Mouse (Mus musculus) activated CD4-positive, CD25-positive, alpha-beta regulatory T cell, adult 4 months (primary cell): ENCODE data around the gene Gm10961. TPM values are rescaled to one million over a fixed set of nuclear protein-coding genes. Genes with fewer than 3 reads are reported as not detected.

Experiments used
- ATAC-seq: one replicate; pipeline ENCODE4 v1.8.0; 2017
- polyA plus RNA-seq, 2 experiments: library from polyadenylated mRNA; unstranded; fragments of 100-300 nt; shearing (Covaris generic); gene quantifications; one replicate each; pipeline ENCODE4 v1.2.1; 2017

Gm10961 gene
- not detected for polyA plus RNA-seq

DNA sequence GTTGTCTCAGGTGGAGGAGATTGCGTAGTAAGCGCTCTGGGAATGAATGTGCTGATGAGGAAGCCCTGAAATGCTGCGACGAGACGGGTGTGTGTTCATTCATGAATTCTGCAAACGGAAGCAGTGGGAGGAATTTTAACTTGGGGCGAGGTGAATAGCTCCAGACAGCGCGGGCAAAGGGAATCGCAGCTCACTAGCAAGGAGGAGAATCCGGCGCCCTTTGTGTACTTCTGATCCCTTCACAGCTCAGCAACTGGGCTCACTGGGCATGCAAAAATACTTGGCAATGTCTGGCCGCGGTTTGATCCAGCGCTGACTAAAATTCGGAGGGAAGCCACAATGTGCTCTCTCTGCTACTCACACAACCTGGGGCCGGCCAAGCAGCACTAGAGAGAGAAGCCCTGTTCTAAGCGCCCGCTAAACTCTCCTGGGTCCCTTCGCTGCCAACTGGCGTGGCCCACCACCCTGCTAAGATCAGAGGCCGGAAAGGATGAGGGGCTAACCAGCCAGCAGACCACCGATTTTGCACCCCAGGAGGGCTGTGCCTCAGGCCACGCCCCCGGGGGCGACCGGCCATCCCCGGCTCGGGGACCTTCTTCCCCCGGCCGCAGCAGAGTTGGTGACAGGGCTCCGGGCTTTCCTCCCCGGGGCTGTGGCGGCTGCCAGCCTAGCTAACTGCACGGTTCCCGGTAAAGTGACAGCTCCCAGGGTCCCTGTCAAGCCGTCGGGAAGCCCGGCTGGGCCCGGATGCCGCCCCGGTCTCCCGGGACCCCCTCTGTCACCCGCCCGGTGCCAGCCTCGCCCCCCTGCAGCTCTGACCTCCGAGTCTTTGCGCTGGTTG is at the start of gene Gm10961:
Gm10961 (plus strand) TSS at position 641 of the 841 bp plus-strand sequence.
- peak; percentile 21 for ATAC-seq

- no peak for ATAC-seq
Observed at GRCm38 (mm10) chr3:107582130-107582874, 48.8 kb upstream of the Gm10961 start.

- no peak for ATAC-seq
Observed at GRCm38 (mm10) chr3:107582875-107583767, 48.0 kb upstream of the Gm10961 start.

DNA sequence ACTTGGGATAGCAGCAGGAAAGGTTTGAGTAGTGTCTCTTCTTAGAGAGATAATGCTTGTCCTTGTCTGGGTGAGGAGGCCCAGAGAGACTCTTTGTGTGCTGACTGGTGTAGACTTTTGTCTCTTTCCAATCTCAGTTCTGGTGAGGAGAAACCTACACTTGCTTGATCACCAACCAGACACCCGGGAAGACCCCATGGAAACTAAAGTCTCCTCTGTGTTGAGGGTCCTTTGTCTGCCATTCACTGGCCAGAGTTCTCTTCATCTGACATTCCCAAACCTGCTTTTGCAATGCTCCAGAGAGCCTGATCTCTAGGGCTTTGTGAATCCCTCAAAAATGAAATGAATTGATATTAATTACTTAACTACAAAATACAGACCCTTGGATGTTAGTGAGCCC is 47.2 kb upstream of the Gm10961 start:
- no peak for ATAC-seq

GRCm38 (mm10) chr3:107586504-107586903 is 44.6 kb upstream of the Gm10961 start:
- ATAC-seq: no peak

DNA sequence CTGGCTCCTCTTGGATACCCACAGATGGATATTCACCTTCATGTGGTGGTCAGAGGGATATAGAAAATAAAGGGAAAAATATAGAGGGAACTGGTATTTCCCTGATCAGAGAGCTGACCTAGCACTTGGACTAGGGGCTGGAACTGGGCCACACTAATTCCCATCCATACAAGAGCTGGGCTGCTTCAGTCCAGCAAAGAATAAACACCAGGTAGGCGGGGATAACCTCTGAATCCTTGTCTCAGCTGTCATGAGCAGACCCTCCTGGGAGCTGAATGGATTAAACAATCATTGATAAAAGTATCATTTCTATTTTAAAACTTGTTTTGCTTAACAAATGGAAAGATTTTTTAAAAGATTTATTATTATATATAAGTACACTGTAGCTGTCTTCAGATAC is 39.5 kb upstream of the Gm10961 start:
- ATAC-seq: no peak

DNA sequence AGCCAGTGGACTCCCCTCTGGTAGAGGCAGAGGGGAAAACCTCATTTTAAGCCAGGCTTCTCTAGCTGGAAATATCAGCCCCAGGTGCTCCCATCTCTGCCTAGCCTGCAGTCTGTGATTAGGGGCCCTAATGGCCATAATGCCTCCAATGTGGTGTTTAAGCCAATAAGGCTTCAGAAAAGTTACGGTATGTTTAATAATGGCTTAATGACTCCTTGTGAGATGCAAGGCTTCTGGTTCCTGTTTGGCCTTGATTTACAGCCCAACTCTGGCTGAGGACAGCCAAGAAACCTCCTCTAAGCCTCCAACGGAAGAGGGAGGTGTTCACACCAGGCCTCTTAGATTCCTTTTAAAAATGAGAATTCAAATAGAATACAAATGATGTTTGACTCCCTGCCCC is 37.5 kb upstream of the Gm10961 start:
- no peak for ATAC-seq

DNA sequence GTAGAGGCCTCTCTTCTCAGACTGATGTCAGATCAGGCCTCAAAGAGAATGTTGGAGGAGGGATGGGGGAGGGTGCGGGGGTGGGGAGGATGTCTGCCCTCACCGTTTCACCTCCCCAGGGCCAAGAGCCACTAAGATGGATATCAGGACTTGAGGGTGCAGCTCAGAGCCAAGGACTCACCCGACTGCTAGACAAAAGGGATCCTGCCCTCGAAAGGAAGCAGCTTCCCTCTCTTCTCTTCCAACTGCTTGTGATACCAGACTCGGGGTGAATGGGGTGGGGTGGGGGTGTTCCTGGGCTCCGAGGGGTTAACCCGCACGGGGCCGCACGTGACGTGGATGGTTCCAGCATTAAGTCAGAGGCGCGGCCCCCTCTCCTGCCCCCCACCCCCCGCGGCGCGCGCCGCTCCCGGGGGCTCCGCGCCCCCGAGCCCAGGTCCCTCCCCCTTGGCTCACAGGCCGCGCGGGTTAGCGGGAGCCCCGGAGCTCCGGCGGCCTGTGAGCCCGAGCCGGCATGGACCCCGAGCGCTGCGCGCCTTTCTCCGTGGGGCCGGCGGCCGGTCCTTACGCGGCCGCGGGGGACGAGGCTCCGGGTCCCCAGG is 36.4 kb upstream of the Gm10961 start, which contains the start of gene Alx3:
Alx3 (plus strand) TSS at position 370 of the 602 bp plus-strand sequence.
- no peak for ATAC-seq

GRCm38 (mm10) chr3:107595264-107595937 is 35.7 kb upstream of the Gm10961 start:
- no peak for ATAC-seq

DNA sequence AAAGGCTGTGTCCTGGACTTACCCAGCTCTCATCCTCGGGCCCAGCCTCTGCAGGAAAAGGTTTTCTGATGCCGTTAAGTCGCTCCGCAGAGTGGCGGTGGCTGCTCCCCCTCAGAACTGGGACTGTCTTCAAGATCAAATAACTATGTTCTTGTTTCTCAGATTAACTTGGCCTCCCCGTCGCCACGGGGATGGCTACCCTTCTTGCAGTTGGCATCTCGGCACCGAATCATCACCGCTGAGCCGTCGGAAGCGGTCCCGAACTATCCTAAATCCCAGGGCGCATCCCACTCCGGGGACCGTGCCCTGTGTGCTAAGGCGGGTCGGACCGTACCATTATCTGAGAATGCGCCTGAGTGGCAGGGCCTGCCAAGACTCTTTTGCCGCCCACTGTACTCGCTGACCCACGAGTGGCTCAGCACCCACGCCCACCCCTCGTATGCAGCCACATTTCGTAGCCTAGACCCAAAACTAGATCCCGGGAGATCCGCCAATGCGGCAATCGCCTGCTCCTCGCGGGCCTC is 35.1 kb upstream of the Gm10961 start:
- no peak for ATAC-seq

DNA sequence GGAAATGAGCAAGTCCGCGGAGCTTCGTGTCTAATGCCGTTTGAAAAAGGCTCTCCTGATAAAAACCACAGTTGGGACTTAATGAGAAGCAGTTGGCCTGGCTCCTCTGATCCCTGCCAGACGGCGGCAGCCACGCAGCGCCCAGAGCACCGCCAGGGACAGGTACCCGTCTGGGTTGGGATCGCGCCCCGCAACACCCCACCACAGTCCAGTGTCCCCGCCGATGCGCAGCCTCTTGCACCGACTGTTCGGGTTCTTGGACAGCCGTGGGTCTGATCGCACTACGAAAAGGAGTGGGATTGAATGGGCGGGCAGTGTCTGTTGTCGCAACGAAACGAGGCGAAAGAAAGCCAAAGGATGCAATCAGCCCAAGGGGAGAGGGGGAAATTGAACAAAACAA is 34.6 kb upstream of the Gm10961 start:
- no peak for ATAC-seq

DNA sequence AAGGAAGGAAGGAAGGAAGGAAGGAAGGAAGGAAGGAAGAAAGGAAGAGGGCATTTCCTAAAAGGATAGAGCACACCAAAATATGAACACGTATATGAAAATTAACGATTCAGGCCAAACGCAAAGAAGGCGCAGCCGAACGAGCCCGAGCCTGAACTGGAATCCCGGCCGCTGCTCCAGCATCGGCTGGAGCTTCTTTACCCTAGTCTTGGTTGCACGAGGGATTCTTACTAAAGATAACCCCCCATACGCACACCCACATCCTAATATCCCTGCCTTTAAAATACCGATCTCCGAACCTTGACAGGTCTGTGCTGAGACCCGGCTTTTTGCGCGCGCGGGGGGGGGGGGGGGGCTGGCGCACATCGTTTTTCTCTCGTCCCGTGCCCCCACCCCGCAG is 34.0 kb upstream of the Gm10961 start:
- no peak for ATAC-seq

DNA sequence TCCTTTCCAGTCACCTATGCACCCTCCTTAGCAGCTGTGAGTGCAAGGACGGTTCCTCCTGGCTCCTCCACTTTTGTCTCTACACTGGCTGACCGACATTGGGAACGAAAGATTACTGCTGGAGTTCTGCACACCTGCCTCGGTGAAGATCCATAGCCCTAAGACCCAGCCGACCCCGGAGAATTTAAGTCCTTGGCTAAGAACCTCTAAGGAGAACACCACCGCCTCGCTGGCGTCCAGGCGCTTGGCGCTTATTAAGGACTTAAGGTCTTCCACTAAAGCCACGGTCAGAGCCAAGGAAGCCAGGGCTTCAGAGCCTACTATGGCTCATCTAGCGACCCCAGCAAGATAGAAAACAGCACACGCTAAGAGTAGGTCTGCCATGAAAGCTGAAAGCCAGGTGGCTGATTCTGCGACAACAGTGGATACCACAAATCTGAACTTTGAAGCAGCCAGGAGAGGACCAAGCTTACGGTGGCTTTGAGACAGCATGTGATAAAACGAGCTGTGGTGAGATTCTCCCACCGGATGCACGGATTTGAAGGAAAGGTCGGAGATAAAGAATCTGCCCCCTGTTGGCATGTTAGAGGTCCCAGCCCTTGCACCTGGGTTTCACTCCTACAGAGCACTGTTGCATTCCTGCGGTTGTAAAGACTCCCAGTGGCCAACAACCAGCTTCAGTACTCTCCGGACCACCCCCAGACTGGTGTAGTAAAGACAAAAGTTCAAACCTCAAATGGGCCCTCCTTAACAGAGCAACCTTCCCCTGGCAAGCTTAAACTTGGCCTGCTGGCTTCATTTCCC is 33.3 kb upstream of the Gm10961 start:
- ATAC-seq: no peak

DNA sequence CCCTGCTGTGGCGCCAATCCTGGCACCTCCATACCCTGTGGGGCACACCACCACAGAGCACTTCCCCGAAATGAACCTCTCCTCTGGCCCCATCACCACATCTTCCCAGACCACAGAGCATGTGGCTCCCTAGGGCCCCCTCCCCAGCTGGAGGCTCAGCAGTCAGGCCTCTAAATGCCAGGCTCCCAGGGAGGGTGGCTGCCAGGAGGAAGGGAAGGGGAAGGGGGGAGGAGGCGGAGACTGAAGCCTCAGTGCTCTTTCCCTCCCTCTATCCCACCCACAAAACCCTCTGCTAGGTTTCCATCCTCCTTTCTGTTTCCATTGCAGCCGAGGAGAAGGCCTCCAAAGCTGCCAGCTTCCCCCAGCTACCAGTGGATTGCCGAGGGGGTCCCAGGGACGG is 31.0 kb upstream of the Gm10961 start:
- no peak for ATAC-seq

DNA sequence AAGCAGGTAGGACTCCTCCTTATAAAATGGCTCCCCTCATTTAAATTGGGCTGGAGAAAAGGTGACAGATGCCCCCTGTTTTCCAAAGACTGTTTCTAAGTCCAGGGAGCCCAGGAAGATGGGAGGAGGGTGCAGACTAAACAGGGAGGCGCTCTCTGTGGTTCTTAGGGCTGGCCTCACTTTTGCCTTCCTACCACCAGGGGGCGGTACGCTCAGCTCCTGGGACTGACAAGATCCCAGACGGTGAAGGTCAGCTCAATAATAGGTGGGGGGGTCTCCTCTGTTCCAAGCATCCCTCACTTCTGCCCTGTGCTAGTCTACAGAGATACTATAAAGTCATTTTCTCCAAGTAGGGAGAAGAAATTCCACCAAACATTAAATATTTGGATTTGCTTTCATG is 25.8 kb upstream of the Gm10961 start:
- no peak for ATAC-seq

DNA sequence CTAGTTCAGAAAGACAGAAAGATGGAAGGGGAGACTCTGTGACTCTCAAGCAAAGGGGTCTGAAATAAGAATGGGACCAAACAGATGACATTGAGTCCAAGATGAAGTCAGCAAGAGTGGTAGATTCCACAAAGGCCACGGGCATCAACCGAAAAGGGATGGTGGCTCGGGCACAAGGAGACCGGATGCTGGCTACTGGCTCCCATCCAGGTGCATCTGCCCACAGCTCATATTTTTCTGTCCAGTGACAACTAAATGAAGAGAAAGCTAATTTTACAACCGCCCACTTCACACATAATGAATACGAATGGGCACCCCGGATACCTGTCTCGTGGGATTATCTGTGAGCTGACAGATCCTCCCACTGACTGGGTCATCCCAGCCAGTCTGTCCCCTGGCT is 23.9 kb upstream of the Gm10961 start:
- ATAC-seq: no peak

GRCm38 (mm10) chr3:107608808-107609207 is 22.3 kb upstream of the Gm10961 start:
- ATAC-seq: no peak

DNA sequence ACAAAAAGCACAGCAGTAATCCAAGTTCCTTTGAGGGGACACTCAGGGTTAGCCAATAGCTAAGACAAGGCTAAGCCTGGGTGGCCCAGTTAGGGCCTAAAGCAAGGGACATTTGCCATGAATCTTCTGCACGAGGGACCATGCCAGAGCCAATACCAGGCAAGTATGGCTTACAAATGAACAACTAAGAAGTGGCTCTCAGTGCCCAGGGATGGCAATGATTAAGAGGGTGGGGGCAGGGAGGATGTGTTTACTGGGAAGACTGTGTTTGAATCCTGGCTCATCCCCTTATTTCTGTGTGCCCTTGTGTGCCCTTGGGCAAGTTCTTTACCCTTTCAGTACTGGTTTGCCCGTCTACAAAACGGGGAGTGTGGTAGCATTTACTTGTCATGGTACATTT is 21.7 kb upstream of the Gm10961 start:
- ATAC-seq: no peak

DNA sequence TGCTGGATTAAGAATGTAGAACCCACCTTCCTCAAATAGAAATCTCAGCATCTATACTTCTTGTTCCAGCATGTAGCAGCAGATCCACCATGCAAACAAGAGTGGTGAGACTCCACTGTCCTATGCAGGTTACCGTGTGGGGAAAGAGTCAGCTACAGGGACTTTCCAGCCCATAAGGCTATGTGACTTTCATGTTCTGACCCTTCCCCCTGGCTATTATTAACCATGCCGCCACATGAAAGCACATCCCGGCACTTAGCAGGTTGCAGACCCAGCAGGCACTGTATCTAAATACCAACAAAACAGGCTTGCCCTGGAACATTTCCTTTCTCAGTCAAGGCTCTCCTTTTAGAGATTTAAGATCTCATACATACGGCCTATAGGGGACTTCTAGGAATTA is 19.7 kb upstream of the Gm10961 start:
- ATAC-seq: no peak

- ATAC-seq: no peak
Observed at GRCm38 (mm10) chr3:107612902-107613525, 18.1 kb upstream of the Gm10961 start.
